Mouse (Mus musculus) ES-Bruce4 (cell line): Measurements from ENCODE around the gene Zup1.

Experiments
- EP300 ChIP-seq: IDR thresholded peaks from 2 replicates; pipeline ENCODE4 v1.6.1; 2011; ENCODE audit warnings: low read depth, low read length; ENCODE audit not compliant: insufficient read depth
- POLR2A ChIP-seq: IDR thresholded peaks from one replicate; pipeline ENCODE4 v1.8.1; 2011; ENCODE audit warnings: low read length; ENCODE audit not compliant: insufficient read depth

DNA sequence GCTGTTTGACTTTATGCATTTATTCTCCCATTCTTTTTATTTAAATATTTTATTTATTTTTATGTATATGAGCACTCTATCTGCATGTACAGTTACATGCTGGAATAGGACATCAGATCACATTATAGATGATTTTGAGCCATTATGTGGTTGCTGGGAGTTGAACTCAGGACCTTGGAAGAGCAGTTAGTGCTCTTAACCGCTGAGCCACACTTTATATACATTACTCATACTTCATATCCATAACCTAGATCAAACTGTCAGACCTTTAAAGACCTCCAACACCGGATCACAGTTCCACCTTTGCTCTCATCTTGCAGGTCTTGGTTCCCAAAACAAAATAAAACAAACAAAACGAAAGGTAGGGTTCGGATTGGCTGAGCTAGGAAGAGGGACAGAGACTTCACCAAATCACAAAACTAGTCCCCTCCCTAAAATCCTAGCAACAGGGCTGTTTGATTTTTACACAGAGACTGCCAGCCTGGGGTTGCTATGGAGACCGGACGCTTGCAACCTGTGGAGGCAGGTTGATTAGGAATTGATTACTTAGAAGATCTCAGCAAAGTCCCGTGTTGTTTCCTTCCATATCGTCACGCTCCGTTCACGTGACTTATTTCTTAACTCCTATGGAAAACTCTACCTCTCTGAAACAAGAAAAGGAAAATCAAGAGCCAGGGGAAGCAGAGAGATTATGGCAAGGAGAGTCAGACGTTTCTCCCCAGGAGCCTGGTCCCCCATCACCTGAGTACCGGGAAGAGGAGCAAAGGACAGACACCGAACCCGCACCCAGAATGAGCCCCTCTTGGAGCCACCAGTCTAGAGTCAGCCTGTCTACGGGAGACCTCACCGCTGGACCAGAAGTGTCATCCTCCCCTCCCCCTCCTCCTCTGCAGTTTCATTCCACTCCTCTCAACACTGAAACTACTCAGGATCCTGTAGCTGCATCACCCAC is 46.3 kb downstream of the Zup1 start, which contains the start of gene Rsph4a:
- TF ChIP-seq EP300 (no peak), POLR2A (no peak)
